Mouse (Mus musculus) right cerebral cortex, postnatal 14 days (tissue): Measurements from ENCODE around the gene Aldh9a1.
"Not testable (repeated sequence)": the region's sequence is repeated elsewhere in the genome, so short reads cannot be mapped to it uniquely, and the experiment has no call there.

ENCODE experiments used
- DNase-seq: peaks from one replicate; pipeline ENCODE4 v3.0.0; 2022

The Aldh9a1 gene

DNA sequence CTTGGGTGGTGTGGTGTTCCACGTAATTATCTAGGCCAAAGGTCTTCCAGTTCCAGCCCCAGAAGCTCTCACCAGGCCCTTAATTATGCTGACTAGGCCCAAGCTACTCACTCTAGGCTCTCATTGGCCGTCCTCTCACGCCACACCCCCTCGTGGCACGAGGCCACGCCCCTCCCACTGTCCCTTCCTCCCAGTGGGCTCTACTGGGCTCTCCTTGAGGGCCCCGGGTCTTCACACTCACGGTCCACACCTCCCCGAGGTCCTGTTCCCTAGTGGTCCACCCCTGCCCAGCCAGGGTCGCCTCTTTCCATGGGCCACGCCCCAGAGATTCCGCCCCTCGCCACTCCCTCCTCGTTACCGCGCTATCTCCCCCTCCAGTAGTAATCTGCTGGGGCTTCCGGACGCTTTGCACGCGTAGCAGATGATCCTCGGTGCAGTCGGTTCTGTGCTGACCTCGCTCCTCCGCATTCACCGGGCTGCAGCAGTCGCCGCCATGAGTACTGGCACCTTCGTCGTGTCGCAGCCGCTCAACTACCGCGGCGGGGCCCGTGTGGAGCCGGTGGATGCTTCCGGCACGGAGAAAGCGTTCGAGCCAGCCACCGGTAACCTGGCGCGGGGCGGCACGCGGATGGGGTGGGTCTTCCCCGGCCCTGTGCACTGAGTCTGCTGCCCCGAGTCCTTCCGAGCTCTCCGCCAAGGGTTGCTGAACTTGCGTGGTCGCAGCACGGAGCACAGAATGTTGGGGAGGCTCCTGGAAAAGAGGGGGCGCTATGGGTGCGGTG lies at the start of gene Aldh9a1:
Aldh9a1 (plus strand) TSS at position 177 of the 782 bp plus-strand sequence.
- DNase-seq: peak; percentile 83

- DNase-seq: no peak
Observed at GRCm38 (mm10) chr1:167300122-167300521, 49.7 kb upstream of the Aldh9a1 start.

DNA sequence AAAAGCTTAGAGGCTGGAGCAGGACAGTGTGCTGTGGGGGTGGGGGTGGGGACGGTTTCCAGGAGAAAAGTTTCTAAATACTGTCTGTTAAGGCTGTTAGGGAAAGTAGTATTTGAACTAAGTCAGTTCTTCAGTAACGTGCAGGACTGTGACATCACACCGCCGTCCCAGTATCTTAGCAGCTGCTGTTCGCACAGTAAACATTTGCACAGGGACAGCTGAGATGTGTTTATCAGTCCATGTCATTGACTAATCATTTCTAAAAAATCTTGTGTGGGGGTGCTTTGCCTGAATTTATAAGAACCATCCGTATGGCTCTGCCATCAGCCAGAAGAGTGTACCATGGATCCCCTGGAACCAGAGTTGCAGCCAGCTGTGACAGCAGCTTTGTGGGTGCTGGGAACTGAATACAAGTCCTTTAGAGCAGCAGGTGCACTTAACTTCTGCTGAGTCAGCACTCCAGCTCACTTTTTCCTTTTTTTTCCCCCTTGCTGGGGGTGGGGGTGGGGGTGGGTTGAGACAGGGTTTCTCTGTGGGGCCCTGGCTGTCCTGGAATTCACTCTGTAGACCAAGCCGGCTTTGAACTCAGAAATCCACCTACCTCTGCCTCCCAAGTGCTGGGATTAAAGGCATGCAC lies 44.2 kb upstream of the Aldh9a1 start:
- no peak for DNase-seq

DNA sequence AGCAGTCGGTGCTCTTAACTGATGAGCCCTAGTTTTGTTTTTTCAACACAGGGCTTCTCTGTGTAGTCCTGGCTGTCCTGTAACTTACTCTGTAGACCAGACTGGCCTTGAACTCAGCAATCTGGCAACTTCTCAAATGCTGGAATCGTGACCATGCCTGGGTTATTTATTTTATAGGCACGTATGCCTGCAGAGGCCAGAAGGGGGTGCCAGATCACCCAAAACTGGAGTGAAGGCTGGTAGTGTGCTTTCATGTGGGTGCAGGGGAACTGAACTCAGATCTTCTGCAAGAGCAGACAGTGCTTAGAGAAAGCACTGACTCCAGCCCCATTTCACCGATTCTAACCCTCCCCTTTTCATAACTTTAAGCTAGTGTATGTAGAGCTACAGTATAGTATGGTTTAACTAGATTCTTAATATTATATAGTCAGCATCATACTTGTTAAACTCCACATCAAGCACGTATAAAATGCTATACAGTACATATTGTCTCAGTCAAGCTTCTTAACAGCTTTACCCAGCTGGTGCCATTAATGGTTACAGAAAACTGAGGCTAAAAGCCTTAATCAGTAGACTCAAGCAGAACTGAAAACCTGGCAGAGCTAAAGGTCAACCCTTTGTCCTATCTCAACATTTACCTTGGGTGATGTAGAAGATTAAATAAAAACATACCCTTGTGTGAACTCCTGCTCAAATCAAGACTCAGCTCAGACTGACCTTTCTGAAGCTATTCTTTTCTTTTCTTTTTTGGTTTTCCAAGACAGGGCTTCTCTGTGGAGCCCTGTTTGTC lies 43.1 kb upstream of the Aldh9a1 start:
- peak; percentile 21 for DNase-seq

GRCm38 (mm10) chr1:167307674-167308073 lies 42.1 kb upstream of the Aldh9a1 start:
- DNase-seq: no peak

- DNase-seq: peak; percentile 99
Observed at GRCm38 (mm10) chr1:167308261-167309054, 41.3 kb upstream of the Aldh9a1 start, which contains the start of gene Tmco1. TSS of gene Tmco1 (plus strand) at chr1:167308378.

- DNase-seq: no peak
Observed at GRCm38 (mm10) chr1:167312367-167312766, 37.4 kb upstream of the Aldh9a1 start.

DNA sequence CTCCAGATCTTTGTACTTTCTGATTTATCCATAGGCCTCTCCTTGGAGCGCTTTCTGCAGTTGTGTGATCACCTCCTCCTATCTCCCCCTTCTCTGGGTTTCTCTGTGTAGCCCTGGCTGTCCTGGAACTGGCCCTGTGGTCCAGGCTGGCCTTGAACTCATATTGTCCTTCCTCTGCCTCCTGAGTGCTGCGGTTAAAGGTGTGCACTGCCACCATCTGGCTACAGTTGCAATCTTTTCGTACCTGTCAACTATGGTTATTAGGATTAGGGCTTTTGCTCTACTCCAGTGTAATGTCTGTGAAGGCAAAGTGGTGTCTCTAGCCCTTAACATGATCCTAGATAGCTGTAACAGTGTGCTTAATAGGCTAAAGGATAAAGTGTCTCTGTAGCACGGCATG lies 36.6 kb upstream of the Aldh9a1 start:
- DNase-seq: no peak

- DNase-seq: no peak
Observed at GRCm38 (mm10) chr1:167321691-167322090, 28.1 kb upstream of the Aldh9a1 start.

GRCm38 (mm10) chr1:167328776-167329175 lies 21.0 kb upstream of the Aldh9a1 start:
- DNase-seq: no peak

- no peak for DNase-seq
Observed at GRCm38 (mm10) chr1:167331106-167331505, 18.7 kb upstream of the Aldh9a1 start.

- no peak for DNase-seq
Observed at GRCm38 (mm10) chr1:167336398-167336797, 13.4 kb upstream of the Aldh9a1 start.

DNA sequence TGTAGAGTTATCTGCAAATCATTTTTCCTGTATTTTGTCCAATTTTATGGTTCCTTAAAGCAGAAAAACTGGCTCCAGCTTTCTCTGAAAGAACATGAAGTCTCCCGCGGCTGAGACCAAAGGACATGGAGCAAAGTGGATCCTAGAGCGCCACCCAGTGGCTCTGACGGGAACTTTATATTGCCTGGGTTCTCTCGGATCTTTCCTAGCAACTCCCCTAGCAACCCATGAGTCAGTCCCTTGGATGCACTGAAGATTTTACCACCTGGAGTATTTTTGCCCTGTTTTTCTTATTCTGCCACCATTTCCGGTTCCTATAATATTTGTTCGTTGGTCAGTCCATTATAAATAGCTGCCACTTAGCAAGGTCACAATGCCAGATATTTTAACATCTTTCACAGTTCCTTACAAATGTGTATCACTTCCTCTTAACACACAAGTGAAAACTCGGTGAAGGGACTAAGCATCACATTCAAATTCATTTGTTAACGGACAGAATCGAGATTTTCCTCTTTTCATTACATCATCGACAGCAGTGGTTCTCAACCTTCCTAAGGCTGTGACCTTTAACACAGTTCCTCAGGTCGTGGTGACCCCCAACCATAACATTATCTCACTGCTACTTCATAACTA lies 12.2 kb upstream of the Aldh9a1 start:
- DNase-seq: peak; percentile 87

GRCm38 (mm10) chr1:167339177-167339781 lies 10.5 kb upstream of the Aldh9a1 start:
- no peak for DNase-seq

GRCm38 (mm10) chr1:167340111-167340787 lies 9.5 kb upstream of the Aldh9a1 start:
- no peak for DNase-seq

- no peak for DNase-seq
Observed at GRCm38 (mm10) chr1:167340910-167341528, 8.8 kb upstream of the Aldh9a1 start.

- DNase-seq: no peak
Observed at GRCm38 (mm10) chr1:167342831-167343230, 7.0 kb upstream of the Aldh9a1 start.

- not testable (repeated sequence) for DNase-seq
Observed at GRCm38 (mm10) chr1:167345994-167346520, 3.7 kb upstream of the Aldh9a1 start.

- not testable (repeated sequence) for DNase-seq
Observed at GRCm38 (mm10) chr1:167349206-167349605, 585 bp upstream of the Aldh9a1 start.
